In genomic region chr9:54586199-54587061, GRCm38 (mm10) we compare ENCODE assay signal across 8 mouse cellular contexts. TPM values are rescaled to one million over a fixed set of nuclear protein-coding genes. Genes with fewer than 3 reads are reported as not detected.
DNase-seq lines count a peak whose midpoint lies in the region; ATAC-seq lines count a peak whose summit lies in the region.

Idh3a (plus strand) TSS chr9:54586334.

- peak; percentile 96 to 99 for DNase-seq in CD8-positive naive resting alpha-beta T cell, adult 2 months (ENCODE audit: low read depth in 2 of 2, low spot score in 2 of 2)
- DNase-seq in c-Kit-positive CD71-negative TER-119-negative erythroid progenitor cells, embryonic 14.5 days (ENCODE audit: low read depth): peak; percentile 92
- DNase-seq in forebrain, embryonic 11.5 days (ENCODE audit: low spot score): peak; percentile 100
- DNase-seq in kidney, postnatal 36 days: peak; percentile 98 to 99
- DNase-seq in telencephalon, adult 2 months (ENCODE audit: low read depth, low spot score): peak; percentile 90

- H3K27me3 ChIP-seq in forebrain, embryonic 11.5 days (ENCODE audit: control insufficient read depth, insufficient read depth, low read length): no peaks in the 10 kb centered on the region
- no peaks in the 10 kb centered on the region for H3K27me3 ChIP-seq in heart, embryonic 16.5 days (ENCODE audit: control insufficient read depth, insufficient read depth, low read length)
- no peaks in the 10 kb centered on the region for H3K27me3 ChIP-seq in liver, embryonic 15.5 days
- no peaks in the 10 kb centered on the region for H3K27me3 ChIP-seq in neural tube, embryonic 12.5 days (replicated peaks)

- peaks cover 8% of the 10 kb centered on the region for H3K4me1 ChIP-seq in forebrain, embryonic 11.5 days (replicated peaks; ENCODE audit: control insufficient read depth, insufficient read depth, low read length)
- peaks cover 10% of the 10 kb centered on the region for H3K4me1 ChIP-seq in heart, embryonic 16.5 days (ENCODE audit: control insufficient read depth, insufficient read depth, low read length)
- H3K4me1 ChIP-seq in liver, embryonic 15.5 days (replicated peaks): peaks cover 35% of the 10 kb centered on the region
- peaks cover 15% of the 10 kb centered on the region for H3K4me1 ChIP-seq in neural tube, embryonic 12.5 days

- peak within 1 kb of the TSS; percentile 69 for H3K4me3 ChIP-seq in forebrain, embryonic 11.5 days (ENCODE audit: low read depth, low read length)
- peak within 1 kb of the TSS; percentile 87 for H3K4me3 ChIP-seq in heart, embryonic 16.5 days (ENCODE audit: low read length)
- peak within 1 kb of the TSS; percentile 82 for H3K4me3 ChIP-seq in liver, embryonic 15.5 days (replicated peaks)
- H3K4me3 ChIP-seq in neural tube, embryonic 12.5 days: peak within 1 kb of the TSS; percentile 91

- no peaks in the 10 kb centered on the region for H3K9me3 ChIP-seq in forebrain, embryonic 11.5 days (ENCODE audit: control insufficient read depth, low read length)
- H3K9me3 ChIP-seq in heart, embryonic 16.5 days (replicated peaks; ENCODE audit: control insufficient read depth, low read length): no peaks in the 10 kb centered on the region
- H3K9me3 ChIP-seq in liver, embryonic 15.5 days (replicated peaks): no peaks in the 10 kb centered on the region
- no peaks in the 10 kb centered on the region for H3K9me3 ChIP-seq in neural tube, embryonic 12.5 days

- peak; percentile 99 for ATAC-seq in forebrain, embryonic 11.5 days (replicated peaks; ENCODE audit: low FRiP score)
- ATAC-seq in heart, embryonic 16.5 days (replicated peaks; ENCODE audit: extremely low read depth, insufficient read depth, low FRiP score): peak; percentile 99
- ATAC-seq in liver, embryonic 15.5 days (ENCODE audit: insufficient read depth): peak; percentile 94
- ATAC-seq in neural tube, embryonic 12.5 days (ENCODE audit: low FRiP score, low read depth): peak; percentile 99

- H3K27ac ChIP-seq in forebrain, embryonic 11.5 days (ENCODE audit: low read depth, low read length): no peak within 1 kb of the TSS
- peak within 1 kb of the TSS; percentile 83 for H3K27ac ChIP-seq in heart, embryonic 16.5 days (ENCODE audit: low read length)
- H3K27ac ChIP-seq in liver, embryonic 15.5 days (replicated peaks): peak within 1 kb of the TSS; percentile 54
- H3K27ac ChIP-seq in neural tube, embryonic 12.5 days: no peak within 1 kb of the TSS

- H3K9ac ChIP-seq in forebrain, embryonic 11.5 days (ENCODE audit: low read length): peak within 1 kb of the TSS; percentile 80
- peak within 1 kb of the TSS; percentile 91 for H3K9ac ChIP-seq in heart, embryonic 16.5 days (ENCODE audit: low read length)
- peak within 1 kb of the TSS; percentile 78 for H3K9ac ChIP-seq in liver, embryonic 15.5 days
- peak within 1 kb of the TSS; percentile 86 for H3K9ac ChIP-seq in neural tube, embryonic 12.5 days

- under 1% methylated on average over 72 of the region's 73 CpGs for WGBS in forebrain, embryonic 11.5 days
- under 1% methylated on average over 73 of the region's 73 CpGs for WGBS in heart, embryonic 16.5 days
- under 1% methylated on average over 73 of the region's 73 CpGs for WGBS in liver, embryonic 15.5 days (ENCODE audit: insufficient replicate concordance)
- under 1% methylated on average over 73 of the region's 73 CpGs for WGBS in neural tube, embryonic 12.5 days

- no peaks in the 10 kb centered on the region for H3K36me3 ChIP-seq in forebrain, embryonic 11.5 days (ENCODE audit: control insufficient read depth, insufficient read depth, low read length)
- peaks cover 14% of the 10 kb centered on the region for H3K36me3 ChIP-seq in heart, embryonic 16.5 days (ENCODE audit: control insufficient read depth, insufficient read depth)
- H3K36me3 ChIP-seq in liver, embryonic 15.5 days (replicated peaks): 0 out of 2 replicates have a peak, but pooled peaks cover 7% of the 10 kb centered on the region
- peaks cover 10% of the 10 kb centered on the region; the same call in 1 of the 2 replicates for H3K36me3 ChIP-seq in neural tube, embryonic 12.5 days

- peak within 1 kb of the TSS; percentile 90 for H3K4me2 ChIP-seq in forebrain, embryonic 11.5 days (ENCODE audit: low read depth, low read length, severe bottlenecking)
- peak within 1 kb of the TSS; percentile 73 for H3K4me2 ChIP-seq in heart, embryonic 16.5 days (ENCODE audit: low read depth, low read length)
- H3K4me2 ChIP-seq in liver, embryonic 15.5 days: peak within 1 kb of the TSS; percentile 89
- peak within 1 kb of the TSS; percentile 95 for H3K4me2 ChIP-seq in neural tube, embryonic 12.5 days (replicated peaks)

RNA-seq across cellular contexts. Expression of gene Idh3a, which starts in this region (rescaled TPM):
- 119 and 123 TPM in 2 replicates for polyA plus RNA-seq in forebrain, embryonic 11.5 days (2014; fragmentation: Nextera tagmentation; extraction: Ambion mirVana)
- 529 and 574 TPM in 2 replicates for polyA plus RNA-seq in heart, embryonic 16.5 days (2015; fragmentation: Nextera tagmentation; extraction: Ambion mirVana)
- polyA plus RNA-seq in liver, embryonic 15.5 days (2015; fragmentation: Nextera tagmentation; extraction: Ambion mirVana): 63.9 and 71.4 TPM in 2 replicates
- 104 and 111 TPM in 2 replicates for polyA plus RNA-seq in neural tube, embryonic 12.5 days (2016; fragmentation: Nextera tagmentation; extraction: Ambion mirVana)

Comparison
In these comparisons a context has a peak if more than half of its experiments do, and no peak if none do; other contexts are left out.
1. H3K27ac ChIP-seq: peak in heart, embryonic 16.5 days (single experiment) and liver, embryonic 15.5 days (single experiment); none in forebrain, embryonic 11.5 days (single experiment) and neural tube, embryonic 12.5 days (single experiment).
2. Peak in every context shown above with its lines, with median percentiles within 50 percentile points of each other: DNase-seq, ATAC-seq, H3K4me2 ChIP-seq, H3K4me3 ChIP-seq and H3K9ac ChIP-seq.